Mouse (Mus musculus): ENCODE measurements around the gene Sh3rf3. TPM values are rescaled to one million over a fixed set of nuclear protein-coding genes. Genes with fewer than 3 reads are reported as not detected.

The Sh3rf3 gene
- polyA plus RNA-seq, 1 experiment from 2014 or later, result 0.84 TPM

- ATAC-seq (replicated peaks; ENCODE audit: low FRiP score, low TSS enrichment, low read depth) (no peak), DNase-seq (ENCODE audit: low spot score) (no peak)
- H3K4me2 ChIP-seq (ENCODE audit: low read length), result no peak overlapping the region
- 82% methylated on average over 3 of the region's 3 CpGs for WGBS
- no peak overlapping the region for H3K9ac ChIP-seq (ENCODE audit: low read length)
- H3K27me3 ChIP-seq (replicated peaks; ENCODE audit: control insufficient read depth, insufficient read depth, low read length), result 0 out of 2 replicates have a peak, but pooled peaks cover 3% of the 10 kb centered on the region
- H3K4me1 ChIP-seq (replicated peaks; ENCODE audit: control insufficient read depth, insufficient read depth, low read length), result no peaks in the 10 kb centered on the region
- H3K9me3 ChIP-seq (ENCODE audit: control insufficient read depth, low read length), result no peaks in the 10 kb centered on the region
- no peak overlapping the region for H3K27ac ChIP-seq (ENCODE audit: low read depth)
- no peaks in the 10 kb centered on the region for H3K36me3 ChIP-seq (ENCODE audit: control insufficient read depth, insufficient read depth, low read length)
- no peak overlapping the region for H3K4me3 ChIP-seq (ENCODE audit: low read depth, low read length)
Measured at GRCm38 (mm10) chr10:59106644-59107043, 293.5 kb downstream of the Sh3rf3 start.

- no peak overlapping the region for H3K27ac ChIP-seq (ENCODE audit: low read depth)
- 0 out of 2 replicates have a peak, but pooled peaks cover 3% of the 10 kb centered on the region for H3K27me3 ChIP-seq (replicated peaks; ENCODE audit: control insufficient read depth, insufficient read depth, low read length)
- H3K4me1 ChIP-seq (replicated peaks; ENCODE audit: control insufficient read depth, insufficient read depth, low read length), result no peaks in the 10 kb centered on the region
- ATAC-seq (replicated peaks; ENCODE audit: low FRiP score, low TSS enrichment, low read depth), result 0 out of 2 replicates have a peak, but pooled peaks have one; percentile 58
- WGBS, result 25% methylated on average over 2 of the region's 2 CpGs
- no peak overlapping the region for H3K4me2 ChIP-seq (ENCODE audit: low read length)
- peak; percentile 90 for DNase-seq (ENCODE audit: low spot score)
- no peak overlapping the region for H3K9ac ChIP-seq (ENCODE audit: low read length)
- H3K4me3 ChIP-seq (ENCODE audit: low read depth, low read length), result no peak overlapping the region
- no peaks in the 10 kb centered on the region for H3K36me3 ChIP-seq (ENCODE audit: control insufficient read depth, insufficient read depth, low read length)
- no peaks in the 10 kb centered on the region for H3K9me3 ChIP-seq (ENCODE audit: control insufficient read depth, low read length)
Measured at GRCm38 (mm10) chr10:59109015-59109414, 295.9 kb downstream of the Sh3rf3 start.

- H3K36me3 ChIP-seq (ENCODE audit: control insufficient read depth, insufficient read depth, low read length), result no peaks in the 10 kb centered on the region
- 94% methylated on average over 7 of the region's 7 CpGs for WGBS
- no peaks in the 10 kb centered on the region for H3K27me3 ChIP-seq (replicated peaks; ENCODE audit: control insufficient read depth, insufficient read depth, low read length)
- DNase-seq (ENCODE audit: low spot score) (no peak), ATAC-seq (replicated peaks; ENCODE audit: low FRiP score, low TSS enrichment, low read depth) (no peak)
- H3K4me1 ChIP-seq (replicated peaks; ENCODE audit: control insufficient read depth, insufficient read depth, low read length), result no peaks in the 10 kb centered on the region
- H3K9ac ChIP-seq (ENCODE audit: low read length), result no peak overlapping the region
- H3K27ac ChIP-seq (ENCODE audit: low read depth), result no peak overlapping the region
- H3K4me3 ChIP-seq (ENCODE audit: low read depth, low read length), result no peak overlapping the region
- H3K9me3 ChIP-seq (ENCODE audit: control insufficient read depth, low read length), result no peaks in the 10 kb centered on the region
- H3K4me2 ChIP-seq (ENCODE audit: low read length), result no peak overlapping the region
Measured at GRCm38 (mm10) chr10:59110386-59110785, 297.2 kb downstream of the Sh3rf3 start.

GRCm38 (mm10) chr10:59112755-59113154 lies 299.6 kb downstream of the Sh3rf3 start:
- Histone ChIP-seq H3K9ac (ENCODE audit: low read length) (no peak overlapping the region), H3K27ac (ENCODE audit: low read depth) (no peak overlapping the region), H3K4me3 (ENCODE audit: low read depth, low read length) (no peak overlapping the region), H3K4me1 (replicated peaks; ENCODE audit: control insufficient read depth, insufficient read depth, low read length) (no peaks in the 10 kb centered on the region), H3K4me2 (ENCODE audit: low read length) (no peak overlapping the region), H3K9me3 (ENCODE audit: control insufficient read depth, low read length) (no peaks in the 10 kb centered on the region), H3K36me3 (ENCODE audit: control insufficient read depth, insufficient read depth, low read length) (no peaks in the 10 kb centered on the region), H3K27me3 (replicated peaks; ENCODE audit: control insufficient read depth, insufficient read depth, low read length) (no peaks in the 10 kb centered on the region)
- WGBS, result 88% methylated on average over 8 of the region's 8 CpGs
- DNase-seq (ENCODE audit: low spot score) (no peak), ATAC-seq (replicated peaks; ENCODE audit: low FRiP score, low TSS enrichment, low read depth) (no peak)

- no peak overlapping the region for H3K27ac ChIP-seq (ENCODE audit: low read depth)
- H3K4me2 ChIP-seq (ENCODE audit: low read length), result no peak overlapping the region
- DNase-seq (ENCODE audit: low spot score), result no peak
- H3K9me3 ChIP-seq (ENCODE audit: control insufficient read depth, low read length), result no peaks in the 10 kb centered on the region
- no peak overlapping the region for H3K9ac ChIP-seq (ENCODE audit: low read length)
- 86% methylated on average over 9 of the region's 9 CpGs for WGBS
- no peak overlapping the region for H3K4me3 ChIP-seq (ENCODE audit: low read depth, low read length)
- ATAC-seq (replicated peaks; ENCODE audit: low FRiP score, low TSS enrichment, low read depth), result no peak
- H3K4me1 ChIP-seq (replicated peaks; ENCODE audit: control insufficient read depth, insufficient read depth, low read length), result no peaks in the 10 kb centered on the region
- H3K27me3 ChIP-seq (replicated peaks; ENCODE audit: control insufficient read depth, insufficient read depth, low read length), result no peaks in the 10 kb centered on the region
- H3K36me3 ChIP-seq (ENCODE audit: control insufficient read depth, insufficient read depth, low read length), result no peaks in the 10 kb centered on the region
Measured at GRCm38 (mm10) chr10:59113386-59113785, 300.2 kb downstream of the Sh3rf3 start.

- DNase-seq (ENCODE audit: low spot score) (no peak), ATAC-seq (replicated peaks; ENCODE audit: low FRiP score, low TSS enrichment, low read depth) (no peak)
- Histone ChIP-seq H3K27ac (ENCODE audit: low read depth) (no peak overlapping the region), H3K4me2 (ENCODE audit: low read length) (no peak overlapping the region), H3K9me3 (ENCODE audit: control insufficient read depth, low read length) (no peaks in the 10 kb centered on the region), H3K4me3 (ENCODE audit: low read depth, low read length) (no peak overlapping the region), H3K9ac (ENCODE audit: low read length) (no peak overlapping the region), H3K27me3 (replicated peaks; ENCODE audit: control insufficient read depth, insufficient read depth, low read length) (no peaks in the 10 kb centered on the region), H3K4me1 (replicated peaks; ENCODE audit: control insufficient read depth, insufficient read depth, low read length) (no peaks in the 10 kb centered on the region), H3K36me3 (ENCODE audit: control insufficient read depth, insufficient read depth, low read length) (no peaks in the 10 kb centered on the region)
- WGBS, result 52% methylated on average over 15 of the region's 15 CpGs
Measured at GRCm38 (mm10) chr10:59114535-59115291, 301.6 kb downstream of the Sh3rf3 start.

GRCm38 (mm10) chr10:59115691-59116090 lies 302.5 kb downstream of the Sh3rf3 start:
- Histone ChIP-seq H3K27me3 (replicated peaks; ENCODE audit: control insufficient read depth, insufficient read depth, low read length) (no peaks in the 10 kb centered on the region), H3K36me3 (ENCODE audit: control insufficient read depth, insufficient read depth, low read length) (no peaks in the 10 kb centered on the region), H3K9ac (ENCODE audit: low read length) (no peak overlapping the region), H3K27ac (ENCODE audit: low read depth) (no peak overlapping the region), H3K9me3 (ENCODE audit: control insufficient read depth, low read length) (no peaks in the 10 kb centered on the region), H3K4me1 (replicated peaks; ENCODE audit: control insufficient read depth, insufficient read depth, low read length) (no peaks in the 10 kb centered on the region), H3K4me2 (ENCODE audit: low read length) (no peak overlapping the region), H3K4me3 (ENCODE audit: low read depth, low read length) (no peak overlapping the region)
- WGBS, result 94% methylated on average over 2 of the region's 2 CpGs
- DNase-seq (ENCODE audit: low spot score) (no peak), ATAC-seq (replicated peaks; ENCODE audit: low FRiP score, low TSS enrichment, low read depth) (no peak)

GRCm38 (mm10) chr10:59116331-59116730 lies 303.2 kb downstream of the Sh3rf3 start:
- Histone ChIP-seq H3K4me3 (ENCODE audit: low read depth, low read length) (no peak overlapping the region), H3K4me2 (ENCODE audit: low read length) (no peak overlapping the region), H3K27me3 (replicated peaks; ENCODE audit: control insufficient read depth, insufficient read depth, low read length) (no peaks in the 10 kb centered on the region), H3K9ac (ENCODE audit: low read length) (no peak overlapping the region), H3K27ac (ENCODE audit: low read depth) (no peak overlapping the region), H3K9me3 (ENCODE audit: control insufficient read depth, low read length) (no peaks in the 10 kb centered on the region), H3K36me3 (ENCODE audit: control insufficient read depth, insufficient read depth, low read length) (no peaks in the 10 kb centered on the region), H3K4me1 (replicated peaks; ENCODE audit: control insufficient read depth, insufficient read depth, low read length) (no peaks in the 10 kb centered on the region)
- WGBS, result 75% methylated on average over 9 of the region's 9 CpGs
- DNase-seq (ENCODE audit: low spot score) (no peak), ATAC-seq (replicated peaks; ENCODE audit: low FRiP score, low TSS enrichment, low read depth) (no peak)

GRCm38 (mm10) chr10:59117555-59117954 lies 304.4 kb downstream of the Sh3rf3 start:
- no peak overlapping the region for H3K9ac ChIP-seq (ENCODE audit: low read length)
- no peak overlapping the region for H3K4me3 ChIP-seq (ENCODE audit: low read depth, low read length)
- H3K4me2 ChIP-seq (ENCODE audit: low read length), result no peak overlapping the region
- WGBS, result 73% methylated on average over 5 of the region's 5 CpGs
- no peaks in the 10 kb centered on the region for H3K27me3 ChIP-seq (replicated peaks; ENCODE audit: control insufficient read depth, insufficient read depth, low read length)
- ATAC-seq (replicated peaks; ENCODE audit: low FRiP score, low TSS enrichment, low read depth) (no peak), DNase-seq (ENCODE audit: low spot score) (no peak)
- H3K9me3 ChIP-seq (ENCODE audit: control insufficient read depth, low read length), result no peaks in the 10 kb centered on the region
- H3K27ac ChIP-seq (ENCODE audit: low read depth), result no peak overlapping the region
- no peaks in the 10 kb centered on the region for H3K36me3 ChIP-seq (ENCODE audit: control insufficient read depth, insufficient read depth, low read length)
- no peaks in the 10 kb centered on the region for H3K4me1 ChIP-seq (replicated peaks; ENCODE audit: control insufficient read depth, insufficient read depth, low read length)
